In genomic region chr16:85147440-85147839, GRCm38 (mm10) we compare ENCODE assay signal across 16 mouse cellular contexts. TPM values are rescaled to one million over a fixed set of nuclear protein-coding genes. Genes with fewer than 3 reads are reported as not detected.
DNase-seq lines count a peak whose midpoint lies in the region; ATAC-seq and TF ChIP-seq lines count a peak whose summit lies in the region.
"Had no signal": no experiment of that assay in that cellular context is flagged by ENCODE, and none has a peak within 500 bp of the region (broad histone marks: within the 10 kb centered on the region; RNA-seq: fewer than 3 reads in every experiment).

No protein-coding gene starts in this region.

- intact Hi-C loops in heart, postnatal 36 days (cut with DNase I), result no loop called here

- peaks cover 27% of the 10 kb centered on the region; the same call in 1 of the 2 replicates for H3K4me1 ChIP-seq in lung, postnatal 0 days (ENCODE audit: insufficient read depth, low read depth, low read length)

- H3K9me3 ChIP-seq in lung, postnatal 0 days (ENCODE audit: low read length), result no peaks in the 10 kb centered on the region
- H3K9me3 ChIP-seq: forebrain, embryonic 13.5 days; hindbrain, embryonic 13.5 days; limb, embryonic 12.5 days; liver, embryonic 13.5 days; lung, embryonic 15.5 days had no signal

- peak; percentile 72 for DNase-seq in heart, adult 11 months
- DNase-seq in heart, postnatal 36 days, result no peak
- peak; percentile 3 for DNase-seq in kidney, adult 18-20 months
- no peak for DNase-seq in kidney, postnatal 25 days
- no peak for DNase-seq in lung, postnatal 0 days (ENCODE audit: low spot score)
- no peak for DNase-seq in lung, postnatal 25 days (ENCODE audit: low spot score)
- DNase-seq in urinary bladder, adult 18-20 months (ENCODE audit: low spot score in 2 of 2), result no peak
- DNase-seq: cerebellum, postnatal 10 days; liver, embryonic 13.5 days; spleen, adult 18-20 months; thymus, adult 18-20 months had no signal

- no peaks in the 10 kb centered on the region for H3K36me3 ChIP-seq in lung, postnatal 0 days (ENCODE audit: insufficient read depth, low read length)
- H3K36me3 ChIP-seq: liver, embryonic 13.5 days; lung, embryonic 15.5 days had no signal

- 60% methylated on average over 4 of the region's 4 CpGs for WGBS in lung, postnatal 0 days

- H3K27me3 ChIP-seq in lung, postnatal 0 days (replicated peaks; ENCODE audit: insufficient read depth, low read length), result no peaks in the 10 kb centered on the region
- H3K27me3 ChIP-seq: forebrain, embryonic 13.5 days; hindbrain, embryonic 13.5 days; limb, embryonic 12.5 days; liver, embryonic 13.5 days; lung, embryonic 15.5 days; Patski had no signal

- no peak overlapping the region for H3K4me3 ChIP-seq in lung, postnatal 0 days (ENCODE audit: low read depth, low read length)
- H3K4me3 ChIP-seq: forebrain, embryonic 13.5 days; hindbrain, embryonic 13.5 days; limb, embryonic 12.5 days; liver, embryonic 13.5 days; lung, embryonic 15.5 days had no signal

- no peak overlapping the region for H3K4me2 ChIP-seq in lung, postnatal 0 days (replicated peaks; ENCODE audit: low read depth, low read length)
- H3K4me2 ChIP-seq: forebrain, embryonic 13.5 days; hindbrain, embryonic 13.5 days; limb, embryonic 12.5 days; liver, embryonic 13.5 days; lung, embryonic 15.5 days had no signal

- H3K27ac ChIP-seq in lung, postnatal 0 days (ENCODE audit: low read length), result no peak overlapping the region
- H3K27ac ChIP-seq: forebrain, embryonic 13.5 days; hindbrain, embryonic 13.5 days; limb, embryonic 12.5 days; liver, embryonic 13.5 days; lung, embryonic 15.5 days had no signal

- peak; percentile 34; the same call in 1 of the 2 replicates for ATAC-seq in lung, postnatal 0 days
- ATAC-seq: forebrain, embryonic 13.5 days; Patski had no signal

- H3K9ac ChIP-seq in lung, postnatal 0 days (replicated peaks; ENCODE audit: low read depth), result no peak overlapping the region
- H3K9ac ChIP-seq: forebrain, embryonic 13.5 days; hindbrain, embryonic 13.5 days; limb, embryonic 12.5 days; liver, embryonic 13.5 days; lung, embryonic 15.5 days had no signal

- TF ChIP-seq EP300 in lung, postnatal 0 days (IDR thresholded peaks at IDR 0.05), result peak; percentile 84

- no peak for TF ChIP-seq CTCF in lung, postnatal 0 days (IDR thresholded peaks at IDR 0.05)

RNA-seq across cellular contexts. Expression of gene App, which starts 26.1 kb away (rescaled TPM):
- total RNA-seq in heart, postnatal 36 days (2021), result 100 to 1,000 TPM; 144 to 157 TPM
- 425 and 457 TPM in 2 replicates for polyA plus RNA-seq in lung, postnatal 0 days (2015; fragmentation: Nextera tagmentation; extraction: Ambion mirVana)

Comparison
In these comparisons a context has a peak if more than half of its experiments do, and no peak if none do; other contexts are left out.
1. DNase-seq: peak in heart, adult 11 months (single experiment) and kidney, adult 18-20 months (single experiment); none in heart, postnatal 36 days (0 of 2), kidney, postnatal 25 days (0 of 2), lung, postnatal 0 days (single experiment), lung, postnatal 25 days (single experiment) and urinary bladder, adult 18-20 months (0 of 2).